Mouse (Mus musculus): ENCODE measurements around the gene Atg4c. TPM values are rescaled to one million over a fixed set of nuclear protein-coding genes. Genes with fewer than 3 reads are reported as not detected.

Atg4c gene
- polyA plus RNA-seq, 1 experiment from 2014 or later = 12.2 TPM

GRCm38 (mm10) chr4:99281711-99282110 lies 88.0 kb downstream of the Atg4c start:
- Histone ChIP-seq H3K27ac (ENCODE audit: low read depth, low read length) (no peak overlapping the region), H3K36me3 (ENCODE audit: control insufficient read depth, insufficient read depth) (no peaks in the 10 kb centered on the region; the same call in 1 of the 2 replicates), H3K9me3 (ENCODE audit: control insufficient read depth) (no peaks in the 10 kb centered on the region), H3K4me3 (ENCODE audit: low read depth, low read length) (no peak overlapping the region), H3K9ac (ENCODE audit: low read depth, low read length) (no peak overlapping the region), H3K27me3 (replicated peaks; ENCODE audit: control insufficient read depth, insufficient read depth, low read length) (no peaks in the 10 kb centered on the region), H3K4me1 (replicated peaks; ENCODE audit: control insufficient read depth, insufficient read depth, low read length) (no peaks in the 10 kb centered on the region), H3K4me2 (replicated peaks; ENCODE audit: low read depth) (no peak overlapping the region)
- no peak for TF ChIP-seq CTCF (IDR thresholded peaks at IDR 0.05; ENCODE audit: low read depth)
- no peak for ATAC-seq
- WGBS = 87% methylated on average over 7 of the region's 7 CpGs

GRCm38 (mm10) chr4:99289286-99289685 lies 95.6 kb downstream of the Atg4c start:
- no peaks in the 10 kb centered on the region for H3K27me3 ChIP-seq (replicated peaks; ENCODE audit: control insufficient read depth, insufficient read depth, low read length)
- no peak for TF ChIP-seq CTCF (IDR thresholded peaks at IDR 0.05; ENCODE audit: low read depth)
- no peak overlapping the region for H3K27ac ChIP-seq (ENCODE audit: low read depth, low read length)
- no peak overlapping the region for H3K9ac ChIP-seq (ENCODE audit: low read depth, low read length)
- no peak overlapping the region for H3K4me3 ChIP-seq (ENCODE audit: low read depth, low read length)
- no peaks in the 10 kb centered on the region for H3K9me3 ChIP-seq (ENCODE audit: control insufficient read depth)
- no peaks in the 10 kb centered on the region for H3K36me3 ChIP-seq (ENCODE audit: control insufficient read depth, insufficient read depth)
- H3K4me2 ChIP-seq (replicated peaks; ENCODE audit: low read depth) = no peak overlapping the region
- no peaks in the 10 kb centered on the region for H3K4me1 ChIP-seq (replicated peaks; ENCODE audit: control insufficient read depth, insufficient read depth, low read length)
- WGBS = 84% methylated on average over 10 of the region's 10 CpGs
- no peak for ATAC-seq

GRCm38 (mm10) chr4:99298676-99299075 lies 104.9 kb downstream of the Atg4c start:
- Histone ChIP-seq H3K36me3 (ENCODE audit: control insufficient read depth, insufficient read depth) (no peaks in the 10 kb centered on the region), H3K4me2 (replicated peaks; ENCODE audit: low read depth) (no peak overlapping the region), H3K27me3 (replicated peaks; ENCODE audit: control insufficient read depth, insufficient read depth, low read length) (no peaks in the 10 kb centered on the region), H3K27ac (ENCODE audit: low read depth, low read length) (no peak overlapping the region), H3K9me3 (ENCODE audit: control insufficient read depth) (no peaks in the 10 kb centered on the region), H3K9ac (ENCODE audit: low read depth, low read length) (no peak overlapping the region), H3K4me3 (ENCODE audit: low read depth, low read length) (no peak overlapping the region), H3K4me1 (replicated peaks; ENCODE audit: control insufficient read depth, insufficient read depth, low read length) (no peaks in the 10 kb centered on the region)
- TF ChIP-seq CTCF (IDR thresholded peaks at IDR 0.05; ENCODE audit: low read depth) = peak; percentile 88
- ATAC-seq = no peak
- 10% methylated on average over 4 of the region's 4 CpGs for WGBS

GRCm38 (mm10) chr4:99304793-99305192 lies 111.1 kb downstream of the Atg4c start:
- Histone ChIP-seq H3K9me3 (ENCODE audit: control insufficient read depth) (no peaks in the 10 kb centered on the region), H3K36me3 (ENCODE audit: control insufficient read depth, insufficient read depth) (no peaks in the 10 kb centered on the region), H3K4me3 (ENCODE audit: low read depth, low read length) (no peak overlapping the region), H3K4me2 (replicated peaks; ENCODE audit: low read depth) (no peak overlapping the region), H3K27me3 (replicated peaks; ENCODE audit: control insufficient read depth, insufficient read depth, low read length) (no peaks in the 10 kb centered on the region), H3K27ac (ENCODE audit: low read depth, low read length) (no peak overlapping the region), H3K9ac (ENCODE audit: low read depth, low read length) (no peak overlapping the region), H3K4me1 (replicated peaks; ENCODE audit: control insufficient read depth, insufficient read depth, low read length) (no peaks in the 10 kb centered on the region)
- TF ChIP-seq CTCF (IDR thresholded peaks at IDR 0.05; ENCODE audit: low read depth) = no peak
- WGBS = 87% methylated on average over 13 of the region's 13 CpGs
- ATAC-seq = no peak

Other genes with a start within 250 kb of the Atg4c start
- gene Angptl3, start 163.0 kb upstream of the Atg4c start, polyA plus RNA-seq (2015; fragmentation: Nextera tagmentation; extraction: Ambion mirVana) = 0.42 and 0.73 TPM in 2 replicates
- gene Dock7, start 73.0 kb upstream of the Atg4c start, polyA plus RNA-seq (2015; fragmentation: Nextera tagmentation; extraction: Ambion mirVana) = 18.7 and 21.3 TPM in 2 replicates
- gene Gm12689, start 102.0 kb downstream of the Atg4c start, polyA plus RNA-seq (2015; fragmentation: Nextera tagmentation; extraction: Ambion mirVana) = 0.22 and 0.33 TPM in 2 replicates

Measured in intestine, postnatal 0 days (tissue).